Mouse (Mus musculus) bone marrow macrophage, adult 2 months (primary cell): ENCODE results near the gene Trim38. TPM values are rescaled to one million over a fixed set of nuclear protein-coding genes. Genes with fewer than 3 reads are reported as not detected.
A peak's percentile ranks its signal among the peaks of the same experiment; 100 is the strongest.

ENCODE experiments used
- H3K27ac ChIP-seq: 2 replicates; pipeline ENCODE4 v1.5.1; 2012; ENCODE audit warnings: low read depth, low read length; ENCODE audit not compliant: insufficient read depth
- H3K4me1 ChIP-seq: 2 replicates; pipeline ENCODE4 v1.6.1; 2012; ENCODE audit warnings: low read length; ENCODE audit not compliant: control insufficient read depth, insufficient read depth
- H3K4me3 ChIP-seq: 2 replicates; pipeline ENCODE4 v1.5.1; 2012; ENCODE audit warnings: mild to moderate bottlenecking, low read length, moderate library complexity; ENCODE audit not compliant: insufficient read depth
- CTCF ChIP-seq: IDR thresholded peaks from 2 replicates; pipeline ENCODE4 v1.5.1; 2012; ENCODE audit warnings: low read depth, mild to moderate bottlenecking, low read length, moderate library complexity
- POLR2A ChIP-seq: IDR thresholded peaks from 2 replicates; pipeline ENCODE4 v1.6.1; 2012; ENCODE audit warnings: mild to moderate bottlenecking, low read depth, low read length, borderline replicate concordance
- polyA plus RNA-seq: library from polyadenylated mRNA; stranded (reverse); fragments of >200 nt; gene quantifications from 2 replicates; pipeline ENCODE4 v1.2.4, GENCODE M21; 2012; ENCODE audit not compliant: missing spikeins, insufficient read depth, insufficient read length

The Trim38 gene
- polyA plus RNA-seq, 1 experiment, result not detected

DNA sequence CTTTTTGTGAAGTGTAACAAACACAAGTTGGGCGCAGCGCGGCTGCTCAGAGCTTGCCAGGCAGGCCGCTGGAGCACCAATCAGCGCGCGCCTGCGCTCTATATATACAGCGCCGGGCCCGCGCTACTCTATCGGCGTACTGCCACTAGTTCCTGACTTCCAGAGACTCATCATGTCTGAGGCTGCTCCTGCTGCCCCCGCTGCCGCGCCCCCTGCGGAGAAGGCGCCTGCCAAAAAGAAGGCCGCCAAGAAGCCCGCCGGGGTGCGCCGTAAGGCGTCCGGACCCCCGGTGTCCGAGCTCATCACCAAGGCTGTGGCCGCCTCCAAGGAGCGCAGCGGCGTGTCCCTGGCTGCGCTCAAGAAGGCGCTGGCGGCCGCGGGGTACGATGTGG is 31.0 kb upstream of the Trim38 start, which contains the start of gene Hist1h1c:
TSS of gene Hist1h1c (plus strand) at position 132 of the 392 bp plus-strand sequence.
- Histone ChIP-seq H3K4me1 (peaks cover 5% of the 10 kb centered on the region), H3K27ac (peak within 1 kb of the TSS; percentile 98), H3K4me3 (peak within 1 kb of the TSS; percentile 84)
- TF ChIP-seq POLR2A, result peak; percentile 98
- no peak for TF ChIP-seq CTCF

GRCm38 (mm10) chr13:23739069-23739921 is 30.4 kb upstream of the Trim38 start:
- Histone ChIP-seq H3K4me3 (peak overlapping the region; percentile 84), H3K27ac (peak overlapping the region; percentile 98), H3K4me1 (peaks cover 7% of the 10 kb centered on the region)
- TF ChIP-seq POLR2A (no peak), CTCF (no peak)

GRCm38 (mm10) chr13:23739922-23740252 is 29.8 kb upstream of the Trim38 start:
- Histone ChIP-seq H3K27ac (peak overlapping the region; percentile 98), H3K4me1 (peaks cover 7% of the 10 kb centered on the region), H3K4me3 (peak overlapping the region; percentile 84)
- no peak for TF ChIP-seq POLR2A
- TF ChIP-seq CTCF, result no peak

GRCm38 (mm10) chr13:23740256-23740840 is 29.4 kb upstream of the Trim38 start:
- H3K27ac ChIP-seq, result peak overlapping the region; percentile 98
- TF ChIP-seq POLR2A, result no peak
- no peak for TF ChIP-seq CTCF
- H3K4me1 ChIP-seq, result peaks cover 7% of the 10 kb centered on the region
- H3K4me3 ChIP-seq, result peak overlapping the region; percentile 84

DNA sequence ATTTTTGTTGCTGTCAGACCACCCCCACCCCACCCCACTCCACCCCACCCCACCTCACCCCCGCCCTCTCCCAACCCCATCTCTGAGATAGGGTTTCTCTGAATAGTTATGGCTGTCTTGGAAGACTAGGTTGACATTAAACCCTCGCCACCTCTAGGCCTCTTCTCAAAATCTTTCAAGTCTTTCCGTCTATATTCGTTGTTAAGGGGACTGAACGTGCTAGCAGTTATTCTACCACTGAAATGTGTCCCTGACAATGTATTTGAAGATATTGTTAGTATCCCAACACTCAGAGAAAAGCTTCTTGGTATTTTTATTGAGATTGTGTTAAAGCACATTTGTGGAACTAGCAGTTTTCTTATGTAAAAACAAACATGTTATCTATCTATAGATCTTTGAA is 28.8 kb upstream of the Trim38 start:
- Histone ChIP-seq H3K27ac (peak overlapping the region; percentile 50; the same call in 1 of the 2 replicates), H3K4me3 (peak overlapping the region; percentile 31; the same call in 1 of the 2 replicates), H3K4me1 (peaks cover 7% of the 10 kb centered on the region)
- TF ChIP-seq CTCF (no peak), POLR2A (no peak)

DNA sequence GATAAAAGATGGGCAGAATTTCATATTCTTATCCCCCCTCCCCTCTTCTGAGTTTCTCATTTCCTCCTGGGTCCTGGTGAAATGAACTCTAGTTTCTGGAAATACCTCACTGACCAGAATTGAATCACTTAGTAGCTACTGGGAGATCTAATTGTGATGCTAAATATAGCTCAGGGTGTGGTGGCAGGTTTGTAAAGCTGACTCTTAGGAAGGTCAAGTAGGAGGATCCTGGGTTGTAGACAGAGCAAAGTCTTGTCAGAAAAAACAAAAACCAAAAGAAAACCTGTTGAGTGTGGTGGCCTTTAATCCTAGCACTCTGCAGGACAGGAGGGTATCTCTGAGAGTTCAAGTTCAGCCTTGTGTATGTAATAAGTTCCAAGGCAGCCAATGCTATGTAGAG is 27.7 kb upstream of the Trim38 start:
- H3K4me3 ChIP-seq, result no peak overlapping the region
- peaks cover 7% of the 10 kb centered on the region for H3K4me1 ChIP-seq
- H3K27ac ChIP-seq, result no peak overlapping the region
- TF ChIP-seq POLR2A, result no peak
- TF ChIP-seq CTCF, result no peak

DNA sequence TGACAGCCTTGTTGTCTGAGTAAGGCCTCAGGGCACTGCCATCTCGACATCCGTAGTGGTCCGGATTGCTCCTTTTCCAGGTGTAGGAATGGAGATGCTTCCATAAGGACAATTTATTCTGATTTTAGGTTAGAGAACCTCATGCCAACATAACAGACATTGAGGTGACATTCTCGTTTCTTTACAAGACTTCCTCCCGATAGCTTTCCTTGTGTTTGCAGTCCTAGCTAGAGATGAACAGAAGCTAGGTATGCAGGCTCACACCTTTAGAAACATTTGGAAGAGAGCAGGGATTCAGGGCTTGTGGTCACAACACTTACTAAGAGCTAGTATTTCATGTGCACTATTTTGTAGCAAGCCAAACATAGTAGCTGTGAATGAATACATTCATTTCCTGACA is 26.5 kb upstream of the Trim38 start:
- no peak overlapping the region for H3K27ac ChIP-seq
- no peak for TF ChIP-seq CTCF
- TF ChIP-seq POLR2A, result no peak
- no peak overlapping the region for H3K4me3 ChIP-seq
- H3K4me1 ChIP-seq, result peaks cover 9% of the 10 kb centered on the region

DNA sequence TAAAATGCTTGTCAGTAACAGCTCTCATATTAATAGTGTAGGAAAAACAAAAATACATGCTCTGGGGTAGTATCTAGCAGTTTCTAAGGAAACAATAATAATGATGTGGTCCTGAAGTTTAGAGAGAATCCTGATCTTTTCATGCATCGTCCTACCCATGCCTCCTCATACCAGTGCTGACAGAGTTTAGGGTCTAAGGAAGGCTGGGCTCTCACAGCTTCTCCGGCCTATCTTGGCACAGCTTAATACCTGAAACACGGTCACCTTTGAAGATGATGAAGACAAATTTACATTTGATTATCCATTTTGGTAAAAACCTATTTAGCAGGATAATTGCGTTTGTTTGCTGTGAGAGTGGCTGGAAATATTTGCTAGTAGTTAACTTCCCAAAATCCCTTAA is 25.8 kb upstream of the Trim38 start:
- Histone ChIP-seq H3K4me3 (no peak overlapping the region), H3K27ac (no peak overlapping the region), H3K4me1 (peaks cover 14% of the 10 kb centered on the region)
- no peak for TF ChIP-seq CTCF
- TF ChIP-seq POLR2A, result no peak

DNA sequence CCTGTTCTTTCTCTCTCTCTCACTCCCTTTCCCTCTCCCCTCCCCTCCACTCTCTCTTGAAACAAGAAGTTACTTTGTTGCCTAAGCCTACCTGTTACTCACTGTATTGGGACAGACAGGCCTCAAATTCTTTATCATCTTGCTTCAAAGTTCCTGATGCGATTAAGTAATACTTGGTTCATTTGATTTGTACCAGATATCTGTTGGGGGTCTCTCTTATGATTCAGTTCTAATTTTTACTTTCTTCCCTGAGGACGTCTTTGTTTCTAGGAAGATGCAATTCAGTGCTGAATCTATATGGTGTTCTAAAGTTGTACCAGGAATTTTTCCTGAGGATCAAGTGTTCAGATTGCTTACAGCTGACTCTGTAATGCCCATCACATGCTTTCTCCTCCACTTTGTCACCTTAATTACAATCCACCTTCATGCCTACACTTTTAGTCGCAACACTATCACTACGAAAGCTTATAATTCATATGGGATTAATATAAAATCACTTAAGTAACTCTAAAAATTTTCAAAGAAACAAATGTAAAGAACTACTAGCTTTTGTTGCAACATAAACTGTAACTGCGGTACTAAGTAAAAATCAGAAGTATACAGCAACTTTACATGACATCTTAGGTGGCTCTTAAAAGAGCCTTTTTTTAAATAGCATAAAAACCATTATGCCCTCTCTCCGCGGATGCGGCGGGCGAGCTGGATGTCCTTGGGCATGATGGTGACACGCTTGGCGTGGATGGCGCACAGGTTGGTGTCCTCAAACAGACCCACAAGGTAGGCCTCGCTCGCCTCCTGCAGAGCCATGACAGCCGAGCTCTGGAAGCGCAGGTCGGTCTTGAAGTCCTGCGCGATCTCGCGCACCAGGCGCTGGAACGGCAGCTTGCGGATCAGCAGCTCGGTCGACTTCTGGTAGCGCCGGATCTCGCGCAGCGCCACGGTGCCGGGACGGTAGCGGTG is 25.0 kb upstream of the Trim38 start:
- Histone ChIP-seq H3K4me1 (peaks cover 16% of the 10 kb centered on the region), H3K4me3 (peak overlapping the region; percentile 54), H3K27ac (peak overlapping the region; percentile 72)
- TF ChIP-seq POLR2A (no peak), CTCF (no peak)
